Mouse (Mus musculus): ENCODE data around the gene Tubb5. TPM values are rescaled to one million over a fixed set of nuclear protein-coding genes. Genes with fewer than 3 reads are reported as not detected.

The Tubb5 gene
- 32.5 TPM for polyA plus RNA-seq (2014; fragmentation: Illumina TruSeq; extraction: RNeasy Lipid Tissue Mini Kit (QIAGEN cat#74804); ENCODE audit: low read depth, low replicate concordance)

DNA sequence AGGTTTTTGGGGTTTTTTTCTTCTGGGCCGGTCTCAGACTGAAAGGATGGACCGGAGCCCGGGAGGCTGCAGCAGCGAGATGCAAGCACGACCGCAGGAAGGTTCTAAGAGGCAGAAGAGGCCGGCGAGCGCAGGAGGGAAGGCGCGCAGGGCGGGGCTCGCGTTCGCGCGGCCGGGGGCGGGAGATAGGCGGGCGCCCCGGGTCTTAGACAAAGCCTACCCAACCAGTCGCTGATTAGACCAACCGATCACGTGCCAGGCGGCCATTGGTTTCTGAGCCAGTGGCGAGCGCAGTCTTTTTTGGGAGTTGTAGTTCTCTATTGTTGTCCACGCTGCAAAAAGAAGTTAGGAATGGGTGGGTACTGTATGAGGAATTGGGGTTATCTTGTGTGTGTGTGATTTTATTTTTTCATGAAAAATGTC is at the start of gene Tubb5:
Gene Tubb5 (minus strand): TSS at position 185 of the 423 bp plus-strand sequence.

DNA sequence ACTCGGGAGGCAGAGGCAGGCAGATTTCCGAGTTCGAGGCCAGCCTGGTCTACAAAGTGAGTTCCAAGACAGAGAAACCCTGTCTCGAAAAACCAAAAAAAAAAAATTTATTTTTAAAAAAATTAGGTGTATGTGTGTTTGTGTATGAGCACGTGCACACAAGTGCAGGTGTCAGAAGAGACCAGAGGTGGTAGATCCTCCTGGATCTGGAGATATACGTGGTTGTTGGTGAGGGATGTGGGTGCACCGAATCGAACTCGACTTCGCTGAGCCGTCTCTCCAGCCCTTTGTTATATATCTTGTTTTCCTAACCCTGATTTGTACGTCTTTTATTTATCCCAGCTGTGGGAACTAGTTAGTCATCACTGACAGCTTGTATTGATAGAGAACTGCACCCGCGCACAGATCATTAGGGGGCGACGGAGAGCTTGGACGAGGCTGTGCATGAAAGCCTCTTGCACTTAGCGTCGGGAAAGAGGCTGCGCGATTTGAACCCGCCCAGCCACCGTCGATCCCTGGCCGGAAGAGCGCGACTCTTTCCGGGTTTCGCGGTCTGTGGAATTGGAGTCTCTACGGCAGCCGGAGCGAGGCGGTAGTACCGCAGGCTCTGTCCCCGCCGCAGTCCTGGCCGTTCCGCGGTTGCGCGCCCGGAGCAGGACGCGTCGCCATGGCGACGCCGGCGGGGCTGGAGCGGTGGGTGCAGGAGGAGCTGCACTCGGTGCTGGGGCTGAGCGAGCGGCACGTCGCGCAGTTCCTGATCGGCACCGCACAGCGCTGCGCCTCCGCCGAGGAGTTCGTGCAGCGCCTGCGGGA is 41.3 kb upstream of the Tubb5 start, which contains the start of gene Dhx16:
Gene Dhx16 (plus strand): TSS at position 575 of the 813 bp plus-strand sequence.

DNA sequence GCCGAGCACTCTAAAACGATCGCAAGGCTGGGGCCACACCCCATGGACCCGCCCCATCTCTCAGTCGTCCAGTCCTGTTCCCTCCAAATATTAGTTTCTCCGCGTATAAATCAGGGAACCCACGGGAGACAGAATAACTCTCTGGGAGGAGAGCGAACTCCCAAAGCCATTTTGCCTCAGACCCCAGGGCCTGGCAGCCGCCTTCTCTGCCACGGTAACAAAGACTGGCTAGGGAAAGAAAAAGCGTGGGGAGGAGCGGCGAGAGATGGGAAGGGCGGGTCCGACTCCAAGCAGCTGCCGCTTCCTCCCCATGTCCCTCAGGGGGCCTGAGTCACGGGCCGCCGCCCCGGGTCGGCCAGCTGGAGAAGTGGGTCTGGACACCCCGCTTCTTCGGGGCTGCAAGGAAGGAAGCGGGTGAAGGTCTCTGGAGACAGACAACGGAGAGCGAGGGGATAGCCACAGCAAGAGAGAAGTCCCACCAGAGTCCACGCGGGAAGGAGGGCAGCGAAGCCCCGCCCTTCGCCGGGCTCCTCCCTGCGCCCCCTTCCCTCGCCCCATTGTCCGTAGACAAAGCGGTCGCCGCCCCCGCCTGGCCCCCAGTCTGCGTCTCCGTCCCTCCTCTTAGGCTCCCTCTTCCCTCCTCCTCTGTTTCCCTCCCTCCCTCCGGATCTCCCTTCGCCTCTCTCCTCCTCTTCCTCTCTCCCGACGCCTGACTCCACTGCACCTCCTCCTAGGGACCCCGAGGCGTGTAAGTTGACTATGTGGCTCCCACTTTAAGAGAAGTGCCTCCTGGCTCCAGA is 27.6 kb upstream of the Tubb5 start, which contains the start of gene Ppp1r18:
Gene Ppp1r18 (plus strand): TSS at position 113 of the 800 bp plus-strand sequence.

DNA sequence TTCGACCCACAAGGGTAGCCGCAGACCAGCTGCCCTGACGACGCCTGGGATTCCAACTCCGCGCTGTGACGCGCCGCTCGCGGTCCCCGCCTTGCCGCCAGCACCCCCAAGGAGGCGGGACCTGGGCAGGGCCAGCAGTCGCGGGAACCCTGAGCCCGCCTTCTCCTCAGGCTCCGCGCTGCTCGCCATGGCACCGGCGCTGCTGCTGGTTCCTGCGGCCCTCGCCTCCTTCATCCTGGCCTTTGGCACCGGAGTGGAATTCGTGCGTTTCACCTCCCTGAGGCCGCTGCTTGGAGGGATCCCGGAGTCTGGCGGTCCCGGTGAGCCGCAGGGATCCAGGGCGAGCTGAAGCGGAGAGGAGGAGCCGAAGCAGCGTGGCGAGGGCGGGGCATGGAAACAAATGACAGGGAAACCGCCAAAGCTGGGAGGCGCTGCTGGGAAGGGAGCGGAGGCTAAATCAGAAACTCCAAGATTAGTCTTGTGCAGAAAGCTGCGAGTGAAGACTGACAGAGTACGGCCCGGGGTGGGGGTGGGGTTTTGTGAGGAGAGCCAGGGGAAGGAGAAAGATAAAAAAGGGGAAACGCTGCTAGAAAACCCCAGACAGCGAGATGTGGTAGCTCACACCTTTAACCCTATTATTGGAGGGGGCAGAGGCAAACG is 23.2 kb upstream of the Tubb5 start, which contains the start of gene Nrm:
Gene Nrm (plus strand): TSS at position 121 of the 660 bp plus-strand sequence.

GRCm38 (mm10) chr17:35841076-35841950 is 3.2 kb upstream of the Tubb5 start, which contains the start of gene Mdc1:
TSS of gene Mdc1 (plus strand) at chr17:35841515.

DNA sequence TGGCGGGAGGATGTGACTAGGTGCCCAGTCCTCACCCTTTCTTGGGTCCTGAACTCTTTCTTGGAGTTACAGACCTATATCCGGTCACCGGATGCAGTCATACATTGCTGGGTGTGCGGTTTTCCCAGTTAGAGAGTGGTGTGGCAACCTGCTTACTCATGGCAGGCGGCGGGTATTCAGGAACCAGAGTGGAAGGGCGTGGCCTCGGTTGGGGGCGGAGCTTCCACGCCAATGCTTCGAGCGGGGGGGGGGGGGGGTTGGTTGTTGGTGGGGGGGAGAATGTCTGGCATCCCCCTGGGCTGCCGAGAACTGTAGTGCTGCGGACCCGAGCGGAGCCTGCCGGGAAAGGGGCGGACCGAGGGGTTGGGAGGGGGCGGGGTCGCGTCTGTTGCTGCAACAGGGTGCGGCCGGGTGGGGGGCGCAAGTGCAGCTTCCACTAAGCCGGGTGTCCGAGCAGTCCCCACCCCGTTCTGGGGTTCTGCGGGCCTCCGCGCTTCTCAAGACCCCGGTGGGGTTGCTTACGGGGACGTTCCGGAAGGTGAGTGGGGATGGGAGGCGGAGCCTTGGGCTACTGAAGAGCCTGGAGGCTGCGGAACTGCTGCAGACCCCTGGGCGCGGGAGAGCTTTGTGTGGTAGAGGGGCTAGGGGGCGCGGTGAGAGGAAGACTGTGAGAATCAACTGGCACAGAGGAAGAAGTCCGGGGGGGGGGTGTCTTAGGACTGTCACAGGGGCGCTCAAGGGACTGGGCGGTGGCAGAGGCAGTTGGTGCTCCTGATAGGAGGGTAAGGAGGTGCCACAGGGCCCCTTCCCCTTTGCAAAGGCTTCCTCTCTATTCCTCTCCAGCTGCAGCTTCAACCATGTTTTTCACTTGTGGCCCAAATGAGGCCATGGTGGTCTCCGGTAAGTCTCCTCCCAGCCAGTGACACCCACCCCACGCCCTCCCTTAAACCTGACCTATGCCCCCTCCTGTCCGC is 14.9 kb downstream of the Tubb5 start, which contains the start of gene Flot1:
Gene Flot1 (plus strand): TSS at position 267 of the 974 bp plus-strand sequence.

GRCm38 (mm10) chr17:35821439-35822430 is 16.4 kb downstream of the Tubb5 start, which contains the start of gene Ier3:
TSS of gene Ier3 (plus strand) at chr17:35821684.

Other genes starting within 250 kb of the Tubb5 start
- not detected for gene Sfta2, start 236.8 kb downstream of the Tubb5 start, polyA plus RNA-seq (2014; fragmentation: Illumina TruSeq; extraction: RNeasy Lipid Tissue Mini Kit (QIAGEN cat#74804); ENCODE audit: low read depth, low replicate concordance)
- not detected for gene Gm9573, start 211.7 kb downstream of the Tubb5 start, polyA plus RNA-seq (2014; fragmentation: Illumina TruSeq; extraction: RNeasy Lipid Tissue Mini Kit (QIAGEN cat#74804); ENCODE audit: low read depth, low replicate concordance)
- not detected for gene Mucl3, start 194.6 kb downstream of the Tubb5 start, polyA plus RNA-seq (2014; fragmentation: Illumina TruSeq; extraction: RNeasy Lipid Tissue Mini Kit (QIAGEN cat#74804); ENCODE audit: low read depth, low replicate concordance)
- 0.28 TPM for gene Vars2, start 170.7 kb downstream of the Tubb5 start, polyA plus RNA-seq (2014; fragmentation: Illumina TruSeq; extraction: RNeasy Lipid Tissue Mini Kit (QIAGEN cat#74804); ENCODE audit: low read depth, low replicate concordance)
- 2.5 TPM for gene Gtf2h4, start 164.6 kb downstream of the Tubb5 start, polyA plus RNA-seq (2014; fragmentation: Illumina TruSeq; extraction: RNeasy Lipid Tissue Mini Kit (QIAGEN cat#74804); ENCODE audit: low read depth, low replicate concordance)
- gene Ddr1, start 133.7 kb downstream of the Tubb5 start, polyA plus RNA-seq (2014; fragmentation: Illumina TruSeq; extraction: RNeasy Lipid Tissue Mini Kit (QIAGEN cat#74804); ENCODE audit: low read depth, low replicate concordance): 7.5 TPM
- 3.5 TPM for gene Ier3, start 16.6 kb downstream of the Tubb5 start, polyA plus RNA-seq (2014; fragmentation: Illumina TruSeq; extraction: RNeasy Lipid Tissue Mini Kit (QIAGEN cat#74804); ENCODE audit: low read depth, low replicate concordance)
- gene Flot1, start 15.1 kb downstream of the Tubb5 start, polyA plus RNA-seq (2014; fragmentation: Illumina TruSeq; extraction: RNeasy Lipid Tissue Mini Kit (QIAGEN cat#74804); ENCODE audit: low read depth, low replicate concordance): 8.4 TPM
- 12.7 TPM for gene Mdc1, start 3.2 kb upstream of the Tubb5 start, polyA plus RNA-seq (2014; fragmentation: Illumina TruSeq; extraction: RNeasy Lipid Tissue Mini Kit (QIAGEN cat#74804); ENCODE audit: low read depth, low replicate concordance)
- gene Nrm, start 23.0 kb upstream of the Tubb5 start, polyA plus RNA-seq (2014; fragmentation: Illumina TruSeq; extraction: RNeasy Lipid Tissue Mini Kit (QIAGEN cat#74804); ENCODE audit: low read depth, low replicate concordance): 3.1 TPM
- 1.8 TPM for gene Ppp1r18, start 27.3 kb upstream of the Tubb5 start, polyA plus RNA-seq (2014; fragmentation: Illumina TruSeq; extraction: RNeasy Lipid Tissue Mini Kit (QIAGEN cat#74804); ENCODE audit: low read depth, low replicate concordance)
- gene Dhx16, start 41.5 kb upstream of the Tubb5 start, polyA plus RNA-seq (2014; fragmentation: Illumina TruSeq; extraction: RNeasy Lipid Tissue Mini Kit (QIAGEN cat#74804); ENCODE audit: low read depth, low replicate concordance): 32.7 TPM
- 25.9 TPM for gene 2310061I04Rik, start 59.1 kb upstream of the Tubb5 start, polyA plus RNA-seq (2014; fragmentation: Illumina TruSeq; extraction: RNeasy Lipid Tissue Mini Kit (QIAGEN cat#74804); ENCODE audit: low read depth, low replicate concordance)
- 14.4 TPM for gene Atat1, start 71.8 kb upstream of the Tubb5 start, polyA plus RNA-seq (2014; fragmentation: Illumina TruSeq; extraction: RNeasy Lipid Tissue Mini Kit (QIAGEN cat#74804); ENCODE audit: low read depth, low replicate concordance)
- gene Mrps18b, start 78.1 kb upstream of the Tubb5 start, polyA plus RNA-seq (2014; fragmentation: Illumina TruSeq; extraction: RNeasy Lipid Tissue Mini Kit (QIAGEN cat#74804); ENCODE audit: low read depth, low replicate concordance): 11.0 TPM
- 49.3 TPM for gene Ppp1r10, start 78.1 kb upstream of the Tubb5 start, polyA plus RNA-seq (2014; fragmentation: Illumina TruSeq; extraction: RNeasy Lipid Tissue Mini Kit (QIAGEN cat#74804); ENCODE audit: low read depth, low replicate concordance)
- gene Abcf1, start 131.5 kb upstream of the Tubb5 start, polyA plus RNA-seq (2014; fragmentation: Illumina TruSeq; extraction: RNeasy Lipid Tissue Mini Kit (QIAGEN cat#74804); ENCODE audit: low read depth, low replicate concordance): 41.4 TPM
- 1.1 TPM for gene Gnl1, start 141.5 kb upstream of the Tubb5 start, polyA plus RNA-seq (2014; fragmentation: Illumina TruSeq; extraction: RNeasy Lipid Tissue Mini Kit (QIAGEN cat#74804); ENCODE audit: low read depth, low replicate concordance)
- gene Prr3, start 141.9 kb upstream of the Tubb5 start, polyA plus RNA-seq (2014; fragmentation: Illumina TruSeq; extraction: RNeasy Lipid Tissue Mini Kit (QIAGEN cat#74804); ENCODE audit: low read depth, low replicate concordance): 3.3 TPM
- gene H2-T24, start 182.3 kb upstream of the Tubb5 start, polyA plus RNA-seq (2014; fragmentation: Illumina TruSeq; extraction: RNeasy Lipid Tissue Mini Kit (QIAGEN cat#74804); ENCODE audit: low read depth, low replicate concordance): 4.8 TPM
- 10.6 TPM for gene H2-T23, start 194.5 kb upstream of the Tubb5 start, polyA plus RNA-seq (2014; fragmentation: Illumina TruSeq; extraction: RNeasy Lipid Tissue Mini Kit (QIAGEN cat#74804); ENCODE audit: low read depth, low replicate concordance)
- 14.1 TPM for gene H2-T22, start 204.4 kb upstream of the Tubb5 start, polyA plus RNA-seq (2014; fragmentation: Illumina TruSeq; extraction: RNeasy Lipid Tissue Mini Kit (QIAGEN cat#74804); ENCODE audit: low read depth, low replicate concordance)
- not detected for gene Gm6034, start 204.7 kb upstream of the Tubb5 start, polyA plus RNA-seq (2014; fragmentation: Illumina TruSeq; extraction: RNeasy Lipid Tissue Mini Kit (QIAGEN cat#74804); ENCODE audit: low read depth, low replicate concordance)
- not detected for gene Gm11127, start 220.1 kb upstream of the Tubb5 start, polyA plus RNA-seq (2014; fragmentation: Illumina TruSeq; extraction: RNeasy Lipid Tissue Mini Kit (QIAGEN cat#74804); ENCODE audit: low read depth, low replicate concordance)

All from sigmoid colon, adult 10 weeks (tissue).